Mouse (Mus musculus): ENCODE results near the gene Gskip. TPM values are rescaled to one million over a fixed set of nuclear protein-coding genes. Genes with fewer than 3 reads are reported as not detected.
A peak's percentile ranks its signal among the peaks of the same experiment; 100 is the strongest.

Gene Gskip
- total RNA-seq, 2 experiments from 2014 or later = 25.5 to 28.0 TPM

- no peak for DNase-seq
These were observed 40.0 kb downstream of the Gskip start for GRCm38 (mm10) chr12:105724616-105725015.

- DNase-seq = no peak
These were observed 41.1 kb downstream of the Gskip start for GRCm38 (mm10) chr12:105725736-105726135.

DNA sequence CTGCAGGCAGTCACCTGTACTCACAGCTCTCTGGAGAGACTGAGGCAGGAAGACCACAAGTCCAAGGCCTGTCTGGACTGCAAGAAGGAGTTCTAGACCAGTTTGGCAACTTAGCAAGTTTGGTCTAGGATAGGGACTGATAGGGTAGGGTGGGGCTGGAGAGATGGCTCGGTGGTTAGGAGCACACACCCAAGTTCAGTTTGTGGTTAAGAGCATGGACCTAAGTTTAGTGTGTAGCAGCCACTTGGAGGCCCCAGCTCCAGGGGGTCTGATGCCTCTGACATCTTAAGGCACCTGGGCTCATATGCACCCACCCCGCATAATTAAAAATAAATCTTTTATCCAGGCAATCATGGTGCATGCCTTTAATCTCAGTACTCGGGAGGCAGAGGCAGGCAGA lies 42.6 kb downstream of the Gskip start:
- DNase-seq = no peak

DNA sequence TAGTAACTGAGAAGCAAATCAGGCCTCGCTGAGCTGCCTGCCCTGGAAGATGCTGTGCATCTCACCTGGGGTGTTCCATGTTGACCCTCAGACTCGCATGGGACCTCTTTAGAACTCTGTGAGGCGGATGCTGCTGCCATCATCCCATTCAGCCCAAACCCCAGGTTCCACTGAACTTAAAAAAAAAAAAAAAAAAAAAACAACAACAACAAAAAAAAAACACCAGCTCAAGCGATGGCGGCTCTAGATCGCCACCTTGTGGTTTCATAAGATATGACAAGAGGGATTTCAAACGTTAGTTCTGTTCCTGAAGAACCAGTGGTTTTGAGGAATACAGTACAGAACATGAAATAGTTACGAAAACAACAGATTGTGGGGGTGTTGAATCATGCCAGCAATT lies 43.3 kb downstream of the Gskip start:
- peak in 1 of 2 experiments; percentile 29 for DNase-seq

- no peak for DNase-seq
These were observed 46.3 kb downstream of the Gskip start for GRCm38 (mm10) chr12:105730851-105731460.

- no peak for DNase-seq
These were observed 48.9 kb downstream of the Gskip start for GRCm38 (mm10) chr12:105733370-105734159.

DNA sequence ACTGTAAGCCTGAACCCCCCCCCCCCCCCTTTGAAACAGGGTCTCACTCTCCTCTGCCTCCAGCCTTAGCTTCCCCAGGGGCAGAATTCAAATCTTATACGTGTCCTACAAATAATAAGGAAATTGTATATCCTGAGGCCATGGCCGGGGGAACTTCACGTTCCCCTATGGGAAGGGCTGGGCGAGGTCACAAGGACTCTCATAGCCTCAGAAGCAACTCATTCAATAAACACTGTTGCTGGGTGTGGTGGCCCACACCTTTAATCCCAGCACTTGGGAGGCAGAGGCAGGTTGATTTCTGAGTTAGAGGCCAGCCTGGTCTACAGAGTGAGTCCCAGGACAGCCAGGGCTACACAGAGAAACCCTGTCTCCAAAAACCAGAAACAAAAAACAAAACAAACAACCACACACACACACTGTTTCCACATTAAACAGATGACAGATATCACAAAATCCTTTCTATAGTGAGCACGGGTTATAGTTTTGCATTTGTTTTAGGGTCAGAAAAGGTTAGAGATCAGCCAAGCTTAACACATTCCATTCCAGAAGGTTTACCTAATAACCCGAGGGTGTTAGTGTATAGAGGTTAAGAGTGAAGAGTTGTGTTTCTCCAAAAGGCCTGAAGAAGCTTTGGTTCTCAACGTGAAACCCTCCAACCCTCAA lies 50.7 kb downstream of the Gskip start:
- DNase-seq = no peak

DNA sequence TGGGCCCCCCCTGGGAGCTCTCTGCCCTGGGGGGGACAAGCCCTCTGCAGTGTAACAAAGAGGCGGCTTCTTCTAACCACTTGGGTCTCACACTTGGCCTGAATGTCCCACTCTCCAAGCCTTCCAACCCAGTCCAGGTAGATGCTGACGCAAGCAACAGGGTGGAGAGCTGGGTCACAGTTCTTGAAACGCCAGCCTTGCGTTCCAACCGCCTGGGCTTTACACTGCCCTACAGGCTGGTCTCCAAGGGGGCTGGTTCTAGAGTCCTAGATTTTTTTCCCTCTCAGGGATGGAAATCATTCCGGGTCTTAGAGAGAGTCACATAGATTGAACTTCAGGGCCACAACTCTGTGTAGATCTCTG lies 51.2 kb downstream of the Gskip start:
- no peak for DNase-seq

DNA sequence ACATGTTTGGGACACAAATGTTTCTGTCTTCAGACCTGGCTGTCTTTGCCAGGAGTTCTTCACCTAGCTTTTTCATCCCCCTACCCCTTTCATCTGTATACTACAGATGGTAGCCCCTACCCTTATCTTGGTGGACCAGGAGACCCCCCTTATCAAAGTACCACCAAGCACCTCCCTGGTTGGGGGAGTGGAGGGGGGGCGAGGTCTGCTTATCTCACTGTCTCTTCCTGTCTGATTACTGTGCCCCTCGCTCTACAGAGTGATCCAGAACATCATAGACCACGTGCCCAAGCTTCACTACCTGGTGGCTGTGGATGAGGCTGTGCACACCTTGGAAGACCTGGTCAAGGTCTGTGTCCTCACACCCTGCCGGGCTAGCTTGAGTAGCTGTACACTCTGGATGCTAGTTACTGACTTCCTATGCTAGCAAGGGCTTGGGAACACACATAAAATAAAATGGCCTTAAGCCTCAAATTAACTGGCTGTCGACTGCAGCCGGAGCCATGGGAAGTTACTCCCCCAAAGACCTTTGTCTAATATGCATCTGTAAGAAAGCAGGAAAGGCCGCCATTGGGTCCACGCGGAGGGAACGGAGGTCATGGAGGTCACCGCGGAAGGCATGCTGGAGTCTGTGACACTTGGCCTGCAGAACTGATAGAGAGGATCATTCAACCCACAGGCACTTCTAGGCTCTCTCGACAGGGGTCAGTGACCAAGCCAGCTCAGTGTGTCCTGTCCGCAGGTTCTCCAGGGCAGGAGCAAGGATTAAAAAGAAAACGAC lies 53.9 kb downstream of the Gskip start:
- DNase-seq = no peak

GRCm38 (mm10) chr12:105739656-105740055 lies 55.0 kb downstream of the Gskip start:
- DNase-seq = no peak

- DNase-seq = no peak
These were observed 63.5 kb downstream of the Gskip start for GRCm38 (mm10) chr12:105748114-105748513.

Other genes with a start within 250 kb of the Gskip start
- 100 to 1,000 TPM; 118 to 119 TPM for gene D430019H16Rik, start 231.0 kb upstream of the Gskip start, total RNA-seq (2021)
- gene Bdkrb2, start 121.6 kb upstream of the Gskip start, total RNA-seq (2021) = under 1 TPM; 0.20 to 0.35 TPM
- not detected for gene Bdkrb1, start 81.7 kb upstream of the Gskip start, total RNA-seq (2021)
- 10 to 100 TPM; 44.9 to 47.7 TPM for gene Atg2b, start 382 bp downstream of the Gskip start, total RNA-seq (2021)
- under 1 TPM; 0.77 to 0.81 TPM for gene Ak7, start 21.1 kb downstream of the Gskip start, total RNA-seq (2021)
- gene Papola, start 99.9 kb downstream of the Gskip start, total RNA-seq (2021) = 100 to 1,000 TPM; 155 to 173 TPM